Mouse (Mus musculus) heart, postnatal 0 days (tissue): ENCODE results near the gene 4930415O20Rik. TPM values are rescaled to one million over a fixed set of nuclear protein-coding genes. Genes with fewer than 3 reads are reported as not detected.
"Not testable (repeated sequence)": the region's sequence is repeated elsewhere in the genome, so short reads cannot be mapped to it uniquely, and the experiment has no call there.

Experiments
- ATAC-seq: fragments of 200-750 bp; cut with Nextera tagmentation; 2 replicates; pipeline ENCODE4 v1.8.0; 2017; ENCODE audit warnings: low read depth, moderate number of reproducible peaks, moderate library complexity; ENCODE audit not compliant: insufficient read depth
- DNase-seq: peaks from one replicate; pipeline ENCODE4 v3.0.0-alpha.2; 2016; ENCODE audit warnings: low spot score
- H3K27ac ChIP-seq: fragments of 300-500 bp; sonication (generic); 2 replicates; pipeline ENCODE4 v1.5.1; 2014; ENCODE audit warnings: low read depth, mild to moderate bottlenecking
- H3K27me3 ChIP-seq: fragments of 300-500 bp; sonication (generic); 2 replicates; pipeline ENCODE4 v1.6.1; 2014; ENCODE audit warnings: low read length, mixed read lengths; ENCODE audit not compliant: control insufficient read depth, insufficient read depth
- H3K36me3 ChIP-seq: fragments of 300-500 bp; sonication (generic); replicated peaks from 2 replicates; pipeline ENCODE4 v1.6.1; 2014; ENCODE audit warnings: low read length, mixed read lengths; ENCODE audit not compliant: control insufficient read depth, insufficient read depth
- H3K4me1 ChIP-seq: fragments of 300-500 bp; sonication (generic); 2 replicates; pipeline ENCODE4 v1.6.1; 2014; ENCODE audit warnings: antibody characterized with exemption; ENCODE audit not compliant: control insufficient read depth, insufficient read depth
- H3K4me2 ChIP-seq: fragments of 300-500 bp; sonication (generic); 2 replicates; pipeline ENCODE4 v1.6.1; 2014; ENCODE audit warnings: low read depth, mild to moderate bottlenecking, low read length, moderate library complexity
- H3K4me3 ChIP-seq: fragments of 300-500 bp; sonication (generic); 2 replicates; pipeline ENCODE4 v1.5.1; 2014; ENCODE audit warnings: low read depth, low read length
- H3K9ac ChIP-seq: fragments of 300-500 bp; sonication (generic); replicated peaks from 2 replicates; pipeline ENCODE4 v1.6.1; 2014; ENCODE audit warnings: low read depth, low read length, mixed read lengths
- H3K9me3 ChIP-seq: fragments of 300-500 bp; sonication (generic); replicated peaks from 2 replicates; pipeline ENCODE4 v1.6.1; 2016; ENCODE audit warnings: low read length; ENCODE audit not compliant: control insufficient read depth
- CTCF ChIP-seq: IDR thresholded peaks from 2 replicates; pipeline ENCODE4 v1.5.1; 2016; ENCODE audit warnings: antibody characterized with exemption, control low read depth, low read depth
- EP300 ChIP-seq: IDR thresholded peaks from 2 replicates; pipeline ENCODE4 v1.6.1; 2016; ENCODE audit warnings: antibody characterized with exemption, low read depth
- WGBS: fragments of 180-500 bp; shearing (Covaris S2); extraction: QIAGEN DNeasy Blood & Tissue Kit; methylation state at CpG from one replicate; pipeline ENCODE4 v1.1.7; 2014; 5-methylcytosine and 5-hydroxymethylcytosine counted together
- polyA plus RNA-seq: library from polyadenylated mRNA; unstranded; fragments of >200 nt; fragmentation: Nextera tagmentation; extraction: Ambion mirVana; gene quantifications from 2 replicates; pipeline ENCODE4 v1.2.1, GENCODE M21; 2015
- total RNA-seq: library from RNA; depleted of rRNA; stranded (reverse); fragments of >200 nt; gene quantifications from 2 replicates; pipeline ENCODE4 v1.2.3, GENCODE M21; 2014; ENCODE audit warnings: low replicate concordance

Gene 4930415O20Rik
- total and polyA plus RNA-seq, 2 experiments from 2014 or later: 0.30 TPM; not detected in 1

DNA sequence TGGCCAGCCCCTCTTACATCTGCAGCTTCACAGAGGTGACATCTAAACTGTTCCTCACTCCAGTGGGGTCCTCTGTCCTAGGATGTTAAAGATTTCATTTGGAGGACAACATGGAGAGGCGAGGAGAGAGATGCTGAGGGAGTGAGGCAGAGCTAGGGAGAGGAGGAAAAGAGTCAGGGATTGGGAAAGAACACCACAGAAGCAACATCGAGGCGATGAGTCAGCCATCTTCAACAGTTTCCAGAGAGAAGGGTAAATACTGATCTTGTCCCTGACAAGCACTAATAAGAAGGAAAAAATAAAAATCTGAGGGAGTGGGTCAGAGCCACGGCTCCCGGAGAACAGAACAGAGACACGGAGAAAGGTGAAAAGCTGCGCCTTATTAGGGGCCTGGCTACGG, 12.2 kb downstream of the 4930415O20Rik start:
- ATAC-seq (no peak), DNase-seq (no peak)
- TF ChIP-seq CTCF (no peak), EP300 (no peak)
- 72% methylated on average over 8 of the region's 8 CpGs for WGBS
- H3K4me2 ChIP-seq: no peak overlapping the region
- H3K27me3 ChIP-seq: no peaks in the 10 kb centered on the region
- H3K27ac ChIP-seq: no peak overlapping the region
- peaks cover 14% of the 10 kb centered on the region for H3K4me1 ChIP-seq
- no peaks in the 10 kb centered on the region for H3K9me3 ChIP-seq
- H3K9ac ChIP-seq: no peak overlapping the region
- no peak overlapping the region for H3K4me3 ChIP-seq
- H3K36me3 ChIP-seq: no peaks in the 10 kb centered on the region

GRCm38 (mm10) chr15:98585421-98585820, 14.6 kb downstream of the 4930415O20Rik start:
- Histone ChIP-seq H3K27me3 (no peaks in the 10 kb centered on the region), H3K9me3 (no peaks in the 10 kb centered on the region), H3K4me3 (no peak overlapping the region), H3K9ac (peak overlapping the region; percentile 33; the same call in 1 of the 2 replicates), H3K4me2 (no peak overlapping the region), H3K4me1 (peaks cover 14% of the 10 kb centered on the region), H3K36me3 (peaks cover 22% of the 10 kb centered on the region), H3K27ac (peak overlapping the region; percentile 59)
- 34% methylated on average over 7 of the region's 7 CpGs for WGBS
- TF ChIP-seq CTCF (no peak), EP300 (no peak; the same call in 1 of the 2 replicates)
- ATAC-seq (no peak), DNase-seq (no peak)

- not testable (repeated sequence) for H3K4me2 ChIP-seq, H3K4me3 ChIP-seq, ATAC-seq, DNase-seq, H3K27me3 ChIP-seq, H3K9me3 ChIP-seq
- WGBS: 71% methylated on average over 9 of the region's 9 CpGs
- H3K4me1 ChIP-seq: peaks cover 14% of the 10 kb centered on the region
- H3K27ac ChIP-seq: peak overlapping the region; percentile 59; the same call in 1 of the 2 replicates
- peaks cover 29% of the 10 kb centered on the region for H3K36me3 ChIP-seq
- 0 out of 2 replicates have a peak overlapping the region, but pooled peaks have one; percentile 33 for H3K9ac ChIP-seq
Observed at GRCm38 (mm10) chr15:98586141-98586540, 15.3 kb downstream of the 4930415O20Rik start.

DNA sequence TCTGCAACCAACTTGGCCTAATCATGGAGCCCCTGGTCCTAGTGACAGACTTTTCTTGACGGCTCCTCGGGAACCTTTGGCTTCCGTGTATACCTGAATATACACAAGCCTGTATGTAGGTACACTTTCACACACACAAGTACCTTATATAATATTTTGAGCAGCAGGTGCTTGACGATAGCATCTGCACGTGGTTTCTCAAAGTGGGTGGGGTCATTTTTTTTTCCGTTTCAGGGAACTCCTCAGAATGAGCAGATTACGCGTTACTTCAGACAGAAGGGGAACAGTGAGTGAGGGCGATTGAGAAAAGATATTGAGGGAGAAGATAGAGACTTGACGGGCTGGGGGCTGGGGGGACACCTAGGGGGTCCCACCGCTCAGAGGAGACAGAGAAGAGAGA, 16.9 kb downstream of the 4930415O20Rik start:
- H3K4me3 ChIP-seq: no peak overlapping the region
- no peaks in the 10 kb centered on the region for H3K27me3 ChIP-seq
- WGBS: 75% methylated on average over 11 of the region's 11 CpGs
- H3K4me1 ChIP-seq: peaks cover 7% of the 10 kb centered on the region
- H3K27ac ChIP-seq: no peak overlapping the region
- ATAC-seq: no peak
- no peaks in the 10 kb centered on the region for H3K9me3 ChIP-seq
- H3K9ac ChIP-seq: no peak overlapping the region
- no peak for TF ChIP-seq EP300
- TF ChIP-seq CTCF: no peak
- DNase-seq: no peak
- peaks cover 45% of the 10 kb centered on the region for H3K36me3 ChIP-seq
- no peak overlapping the region for H3K4me2 ChIP-seq

DNA sequence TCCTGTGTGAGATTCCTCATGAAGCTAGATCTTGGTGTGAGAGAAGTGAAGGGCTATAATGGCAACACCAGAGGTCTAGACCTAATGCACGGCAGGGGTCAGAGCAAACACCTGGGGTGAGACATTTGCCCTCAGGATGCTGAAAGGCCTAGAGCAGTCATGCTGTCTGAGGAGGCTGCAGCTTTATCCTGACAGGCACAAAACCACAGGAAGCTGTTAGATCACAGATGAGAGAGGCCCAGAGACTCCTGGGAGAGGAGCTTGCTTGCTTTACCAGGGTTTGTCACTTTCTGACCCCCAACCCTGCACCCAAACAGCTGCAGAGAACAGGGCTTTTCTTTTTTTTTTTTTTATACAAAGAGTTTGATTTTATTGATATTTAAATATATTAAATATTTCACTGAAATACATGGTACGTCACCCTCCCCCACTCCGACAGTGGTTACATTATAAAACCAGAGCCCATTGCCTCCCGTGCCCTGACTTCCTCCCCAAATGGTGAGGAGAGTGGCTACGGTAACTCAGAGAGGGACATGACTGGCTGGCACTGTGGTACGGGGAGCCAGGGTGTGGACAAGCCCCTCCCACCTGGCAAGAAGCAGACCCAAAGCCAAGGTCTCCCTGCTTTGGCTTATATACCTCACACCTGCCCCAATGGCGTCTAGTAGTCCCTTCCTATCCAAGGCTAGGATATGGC, 19.0 kb downstream of the 4930415O20Rik start:
- Histone ChIP-seq H3K27ac (no peak overlapping the region), H3K4me3 (no peak overlapping the region), H3K9me3 (no peaks in the 10 kb centered on the region), H3K36me3 (peaks cover 65% of the 10 kb centered on the region), H3K27me3 (no peaks in the 10 kb centered on the region), H3K4me2 (no peak overlapping the region), H3K4me1 (peaks cover 6% of the 10 kb centered on the region), H3K9ac (no peak overlapping the region)
- DNase-seq (no peak), ATAC-seq (no peak)
- 51% methylated on average over 7 of the region's 7 CpGs for WGBS
- no peak for TF ChIP-seq CTCF
- TF ChIP-seq EP300: no peak

- no peak for DNase-seq
- no peaks in the 10 kb centered on the region for H3K4me1 ChIP-seq
- WGBS: 66% methylated on average over 4 of the region's 4 CpGs
- ATAC-seq: no peak
- no peak overlapping the region; the same call in 1 of the 2 replicates for H3K27ac ChIP-seq
- no peaks in the 10 kb centered on the region for H3K27me3 ChIP-seq
- no peak overlapping the region for H3K4me2 ChIP-seq
- peaks cover 81% of the 10 kb centered on the region for H3K36me3 ChIP-seq
- H3K9me3 ChIP-seq: no peaks in the 10 kb centered on the region
- 0 out of 2 replicates have a peak overlapping the region, but pooled peaks have one; percentile 6 for H3K9ac ChIP-seq
- no peak overlapping the region for H3K4me3 ChIP-seq
- TF ChIP-seq EP300 (no peak), CTCF (no peak)
Observed at GRCm38 (mm10) chr15:98591396-98591795, 20.6 kb downstream of the 4930415O20Rik start.
